Mouse (Mus musculus) bone marrow macrophage, adult 2 months (primary cell): Measurements from ENCODE around the gene Kat2a.

Experiments
- CTCF ChIP-seq: IDR thresholded peaks from 2 replicates; pipeline ENCODE4 v1.5.1; 2012; ENCODE audit warnings: low read depth, mild to moderate bottlenecking, low read length, moderate library complexity
- POLR2A ChIP-seq: IDR thresholded peaks from 2 replicates; pipeline ENCODE4 v1.6.1; 2012; ENCODE audit warnings: mild to moderate bottlenecking, low read depth, low read length, borderline replicate concordance

GRCm38 (mm10) chr11:100758707-100759610 is 46.7 kb upstream of the Kat2a start:
- no peak for TF ChIP-seq CTCF
- no peak for TF ChIP-seq POLR2A
